Mouse (Mus musculus) embryonic fibroblast, embryonic 13.5 days (primary cell): ENCODE measurements at regions not wholly inside any gene's neighbourhood (a gene's known extent, or its start where the extent isn't known, plus 50 kb on each side); places are given as distances from the start of the nearest gene placed in this dataset.

Source experiments
- CTCF ChIP-seq: IDR thresholded peaks from 2 replicates; pipeline ENCODE4 v1.5.1; 2011; ENCODE audit warnings: mild to moderate bottlenecking, control low read depth, low read length, moderate library complexity, borderline replicate concordance; ENCODE audit not compliant: insufficient read depth
- POLR2A ChIP-seq: IDR thresholded peaks from 2 replicates; pipeline ENCODE4 v1.6.1; 2011; ENCODE audit warnings: low read depth, mild to moderate bottlenecking, control low read depth, low read length, moderate library complexity

DNA sequence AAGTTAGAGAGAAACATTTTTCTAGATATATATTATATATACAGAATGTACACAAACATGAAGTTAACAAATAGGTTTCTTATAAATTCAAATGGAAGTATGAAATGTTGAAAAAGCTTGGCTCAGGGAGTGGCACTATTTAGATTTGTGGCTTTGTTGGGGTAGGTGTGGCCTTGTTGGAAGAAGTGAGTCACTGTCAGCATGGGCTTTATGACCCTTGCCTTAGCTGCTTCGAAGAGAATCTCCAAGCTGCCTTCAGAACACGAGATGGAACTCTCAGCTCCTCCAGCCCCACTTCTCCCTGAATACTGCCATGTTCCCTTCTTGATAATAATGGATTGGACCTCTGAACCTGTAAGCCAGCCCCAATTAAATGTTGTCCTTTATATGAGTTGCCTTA, 1410.4 kb upstream of the Nudt12 start:
- TF ChIP-seq POLR2A (no peak), CTCF (no peak)
